Mouse (Mus musculus) intestine, embryonic 15.5 days (tissue): ENCODE results near the gene Tbc1d2. TPM values are rescaled to one million over a fixed set of nuclear protein-coding genes. Genes with fewer than 3 reads are reported as not detected.
A peak's percentile ranks its signal among the peaks of the same experiment; 100 is the strongest.
"Not testable (repeated sequence)": the region's sequence is repeated elsewhere in the genome, so short reads cannot be mapped to it uniquely, and the experiment has no call there.

Experiments used
- ATAC-seq: fragments of 200-750 bp; cut with Nextera tagmentation; 2 replicates; pipeline ENCODE4 v1.8.0; 2017; ENCODE audit warnings: moderate TSS enrichment, moderate library complexity
- H3K27ac ChIP-seq: fragments of 300-500 bp; sonication (generic); 2 replicates; pipeline ENCODE4 v1.5.1; 2015; ENCODE audit warnings: mild to moderate bottlenecking, inconsistent platforms
- H3K27me3 ChIP-seq: fragments of 300-500 bp; sonication (generic); replicated peaks from 2 replicates; pipeline ENCODE4 v1.6.1; 2015; ENCODE audit warnings: inconsistent platforms
- H3K36me3 ChIP-seq: fragments of 300-500 bp; sonication (generic); 2 replicates; pipeline ENCODE4 v1.6.1; 2015; ENCODE audit warnings: inconsistent platforms
- H3K4me1 ChIP-seq: fragments of 300-500 bp; sonication (generic); replicated peaks from 2 replicates; pipeline ENCODE4 v1.6.1; 2015; ENCODE audit warnings: inconsistent platforms
- H3K4me2 ChIP-seq: fragments of 300-500 bp; sonication (generic); replicated peaks from 2 replicates; pipeline ENCODE4 v1.6.1; 2015; ENCODE audit warnings: mild to moderate bottlenecking, inconsistent platforms
- H3K4me3 ChIP-seq: fragments of 300-500 bp; sonication (generic); replicated peaks from 2 replicates; pipeline ENCODE4 v1.5.1; 2015; ENCODE audit warnings: inconsistent platforms
- H3K9ac ChIP-seq: fragments of 300-500 bp; sonication (generic); 2 replicates; pipeline ENCODE4 v1.6.1; 2015; ENCODE audit warnings: inconsistent platforms
- H3K9me3 ChIP-seq: fragments of 300-500 bp; sonication (generic); 2 replicates; pipeline ENCODE4 v1.6.1; 2016; ENCODE audit warnings: inconsistent platforms
- WGBS: fragments of 180-500 bp; shearing (Covaris S2); methylation state at CpG from one replicate; pipeline ENCODE4 v1.1.7; 2015; 5-methylcytosine and 5-hydroxymethylcytosine counted together
- polyA plus RNA-seq: library from polyadenylated mRNA; unstranded; fragments of >200 nt; fragmentation: Nextera tagmentation; extraction: Ambion mirVana; gene quantifications from 2 replicates; pipeline ENCODE4 v1.2.1, GENCODE M21; 2015

Tbc1d2 gene
- polyA plus RNA-seq, 1 experiment from 2014 or later, result 6.0 TPM

- no peak overlapping the region for H3K9ac ChIP-seq
- no peaks in the 10 kb centered on the region for H3K9me3 ChIP-seq
- H3K27ac ChIP-seq, result no peak overlapping the region
- H3K4me2 ChIP-seq, result no peak overlapping the region
- no peaks in the 10 kb centered on the region for H3K27me3 ChIP-seq
- 64% methylated on average over 11 of the region's 11 CpGs for WGBS
- no peaks in the 10 kb centered on the region for H3K36me3 ChIP-seq
- H3K4me1 ChIP-seq, result peaks cover 13% of the 10 kb centered on the region
- no peak overlapping the region for H3K4me3 ChIP-seq
- ATAC-seq, result no peak
These were observed 31.7 kb downstream of the Tbc1d2 start for GRCm38 (mm10) chr4:46618196-46618817.

- Histone ChIP-seq H3K36me3 (no peaks in the 10 kb centered on the region), H3K4me3 (no peak overlapping the region), H3K9me3 (no peaks in the 10 kb centered on the region), H3K4me1 (peaks cover 6% of the 10 kb centered on the region), H3K27me3 (no peaks in the 10 kb centered on the region), H3K4me2 (no peak overlapping the region), H3K9ac (no peak overlapping the region), H3K27ac (no peak overlapping the region)
- ATAC-seq, result no peak
- WGBS, result 79% methylated on average over 6 of the region's 6 CpGs
These were observed 32.6 kb downstream of the Tbc1d2 start for GRCm38 (mm10) chr4:46617408-46617807.

- H3K4me3 ChIP-seq, result no peak overlapping the region
- H3K27ac ChIP-seq, result no peak overlapping the region
- no peaks in the 10 kb centered on the region for H3K27me3 ChIP-seq
- H3K4me1 ChIP-seq, result no peaks in the 10 kb centered on the region; the same call in 1 of the 2 replicates
- H3K9ac ChIP-seq, result no peak overlapping the region
- no peaks in the 10 kb centered on the region for H3K36me3 ChIP-seq
- H3K9me3 ChIP-seq, result no peaks in the 10 kb centered on the region
- ATAC-seq, result no peak
- WGBS, result 68% methylated on average over 9 of the region's 9 CpGs
- H3K4me2 ChIP-seq, result no peak overlapping the region
These were observed 35.4 kb downstream of the Tbc1d2 start for GRCm38 (mm10) chr4:46614641-46615040.

- H3K27ac ChIP-seq, result no peak overlapping the region
- WGBS, result 69% methylated on average over 12 of the region's 12 CpGs
- ATAC-seq, result no peak
These were observed 36.4 kb downstream of the Tbc1d2 start for GRCm38 (mm10) chr4:46613618-46614017.

GRCm38 (mm10) chr4:46611181-46611580, 38.8 kb downstream of the Tbc1d2 start:
- Histone ChIP-seq H3K27me3 (0 out of 2 replicates have a peak, but pooled peaks cover 3% of the 10 kb centered on the region), H3K9me3 (no peaks in the 10 kb centered on the region), H3K27ac (no peak overlapping the region), H3K4me3 (no peak overlapping the region), H3K9ac (no peak overlapping the region), H3K36me3 (no peaks in the 10 kb centered on the region), H3K4me2 (no peak overlapping the region), H3K4me1 (no peaks in the 10 kb centered on the region)
- WGBS, result 4% methylated on average over 4 of the region's 4 CpGs
- peak; percentile 48 for ATAC-seq

More at GRCm38 (mm10) chr4:46613618-46614017, 36.4 kb downstream of the Tbc1d2 start:
- no peaks in the 10 kb centered on the region for H3K9me3 ChIP-seq
- H3K36me3 ChIP-seq, result no peaks in the 10 kb centered on the region
- no peak overlapping the region for H3K4me3 ChIP-seq
- H3K4me2 ChIP-seq, result no peak overlapping the region
- H3K9ac ChIP-seq, result no peak overlapping the region
- 0 out of 2 replicates have a peak, but pooled peaks cover 3% of the 10 kb centered on the region for H3K27me3 ChIP-seq
- H3K4me1 ChIP-seq, result no peaks in the 10 kb centered on the region

- Histone ChIP-seq H3K4me2 (no peak overlapping the region), H3K4me3 (no peak overlapping the region), H3K9me3 (no peaks in the 10 kb centered on the region), H3K27me3 (0 out of 2 replicates have a peak, but pooled peaks cover 3% of the 10 kb centered on the region), H3K36me3 (no peaks in the 10 kb centered on the region), H3K4me1 (no peaks in the 10 kb centered on the region), H3K9ac (no peak overlapping the region), H3K27ac (no peak overlapping the region)
- no peak for ATAC-seq
- WGBS, result 68% methylated on average over 3 of the region's 3 CpGs
These were observed 42.4 kb downstream of the Tbc1d2 start for GRCm38 (mm10) chr4:46607601-46608000.

- Histone ChIP-seq H3K4me3 (no peak overlapping the region), H3K9ac (no peak overlapping the region), H3K27ac (no peak overlapping the region), H3K27me3 (peaks cover 14% of the 10 kb centered on the region), H3K36me3 (no peaks in the 10 kb centered on the region), H3K4me1 (peaks cover 6% of the 10 kb centered on the region; the same call in 1 of the 2 replicates), H3K9me3 (no peaks in the 10 kb centered on the region), H3K4me2 (no peak overlapping the region)
- 60% methylated on average over 11 of the region's 11 CpGs for WGBS
- ATAC-seq, result no peak
These were observed 44.6 kb downstream of the Tbc1d2 start for GRCm38 (mm10) chr4:46605451-46605850.

GRCm38 (mm10) chr4:46602704-46603103, 47.3 kb downstream of the Tbc1d2 start:
- WGBS, result 48% methylated on average over 7 of the region's 7 CpGs
- peaks cover 6% of the 10 kb centered on the region; the same call in 1 of the 2 replicates for H3K4me1 ChIP-seq
- no peaks in the 10 kb centered on the region for H3K9me3 ChIP-seq
- peak overlapping the region; percentile 93; the same call in 1 of the 2 replicates for H3K4me2 ChIP-seq
- no peak overlapping the region for H3K27ac ChIP-seq
- no peak for ATAC-seq
- peaks cover 15% of the 10 kb centered on the region for H3K27me3 ChIP-seq
- no peak overlapping the region for H3K9ac ChIP-seq
- no peaks in the 10 kb centered on the region for H3K36me3 ChIP-seq
- no peak overlapping the region for H3K4me3 ChIP-seq

GRCm38 (mm10) chr4:46601844-46602423, 48.1 kb downstream of the Tbc1d2 start, which contains the start of gene Coro2a:
TSS of gene Coro2a (minus strand) at chr4:46602202.
- peaks cover 15% of the 10 kb centered on the region for H3K27me3 ChIP-seq
- H3K4me1 ChIP-seq, result peaks cover 6% of the 10 kb centered on the region; the same call in 1 of the 2 replicates
- no peaks in the 10 kb centered on the region for H3K9me3 ChIP-seq
- peak within 1 kb of the TSS; percentile 59 for H3K4me3 ChIP-seq
- no peaks in the 10 kb centered on the region for H3K36me3 ChIP-seq
- peak within 1 kb of the TSS; percentile 58 for H3K9ac ChIP-seq
- peak within 1 kb of the TSS; percentile 60 for H3K27ac ChIP-seq
- under 1% methylated on average over 57 of the region's 66 CpGs for WGBS
- peak within 1 kb of the TSS; percentile 93 for H3K4me2 ChIP-seq
- peak; percentile 73 for ATAC-seq

GRCm38 (mm10) chr4:46601258-46601843, 48.7 kb downstream of the Tbc1d2 start:
- Histone ChIP-seq H3K4me1 (peaks cover 6% of the 10 kb centered on the region), H3K4me2 (peak overlapping the region; percentile 93), H3K27me3 (peaks cover 15% of the 10 kb centered on the region), H3K9me3 (no peaks in the 10 kb centered on the region), H3K27ac (peak overlapping the region; percentile 60), H3K4me3 (peak overlapping the region; percentile 59), H3K36me3 (no peaks in the 10 kb centered on the region), H3K9ac (peak overlapping the region; percentile 58)
- peak; percentile 29 for ATAC-seq
- WGBS, result under 1% methylated on average over 49 of the region's 52 CpGs

- 38% methylated on average over 20 of the region's 20 CpGs for WGBS
- no peaks in the 10 kb centered on the region for H3K36me3 ChIP-seq
- H3K9ac ChIP-seq, result peak overlapping the region; percentile 58
- H3K4me2 ChIP-seq, result peak overlapping the region; percentile 93
- peak overlapping the region; percentile 60 for H3K27ac ChIP-seq
- no peak for ATAC-seq
- peaks cover 15% of the 10 kb centered on the region for H3K27me3 ChIP-seq
- peak overlapping the region; percentile 59 for H3K4me3 ChIP-seq
- no peaks in the 10 kb centered on the region for H3K9me3 ChIP-seq
- H3K4me1 ChIP-seq, result peaks cover 10% of the 10 kb centered on the region
These were observed 49.3 kb downstream of the Tbc1d2 start for GRCm38 (mm10) chr4:46600473-46601257.

- H3K36me3 ChIP-seq, H3K9me3 ChIP-seq, H3K27ac ChIP-seq, ATAC-seq, H3K4me1 ChIP-seq, H3K9ac ChIP-seq: not testable (repeated sequence)
- Histone ChIP-seq H3K4me3 (peak overlapping the region; percentile 59; the same call in 1 of the 2 replicates), H3K27me3 (peaks cover 15% of the 10 kb centered on the region), H3K4me2 (peak overlapping the region; percentile 93; the same call in 1 of the 2 replicates)
- 78% methylated on average over 12 of the region's 12 CpGs for WGBS
These were observed 50.4 kb downstream of the Tbc1d2 start for GRCm38 (mm10) chr4:46599609-46600008.
